Mouse (Mus musculus) ES-E14 (cell line): ENCODE measurements around the gene Cox6b1. TPM values are rescaled to one million over a fixed set of nuclear protein-coding genes. Genes with fewer than 3 reads are reported as not detected.

Experiments used
- DNase-seq: peaks from one replicate; pipeline ENCODE4 v3.0.0-alpha.2; 2013; ENCODE audit warnings: low read depth, low spot score
- H3K27ac ChIP-seq: 2 replicates; pipeline ENCODE4 v1.5.1; 2012; ENCODE audit warnings: low read depth, mild to moderate bottlenecking, low read length, moderate library complexity, mixed read lengths; ENCODE audit not compliant: poor library complexity, insufficient read depth, severe bottlenecking
- H3K36me3 ChIP-seq: 2 replicates; pipeline ENCODE4 v1.6.1; 2012; ENCODE audit warnings: mild to moderate bottlenecking, low read length, moderate library complexity, mixed read lengths; ENCODE audit not compliant: control insufficient read depth, poor library complexity, insufficient read depth, severe bottlenecking
- H3K4me1 ChIP-seq, 2 experiments: fragments of 150-350 bp in 1 of 2; sonication (generic) in 1 of 2; 2 replicates each; pipeline ENCODE4 v1.6.1; 2012; ENCODE audit warnings: low read length in 2 of 2, mild to moderate bottlenecking in 1 of 2, mixed read lengths in 1 of 2; ENCODE audit not compliant: control insufficient read depth in 2 of 2, insufficient read depth in 2 of 2, poor library complexity in 1 of 2
- H3K4me3 ChIP-seq, 2 experiments: fragments of 150-350 bp in 1 of 2; sonication (generic) in 1 of 2; 2 replicates each; pipeline ENCODE4 v1.5.1; 2012; ENCODE audit warnings: low read length in 2 of 2, low read depth in 1 of 2, mild to moderate bottlenecking in 1 of 2, mixed read lengths in 1 of 2; ENCODE audit not compliant: insufficient read depth in 1 of 2, poor library complexity in 1 of 2, severe bottlenecking in 1 of 2
- H3K9ac ChIP-seq: 2 replicates; pipeline ENCODE4 v1.6.1; 2012; ENCODE audit warnings: low read depth, mild to moderate bottlenecking, low read length, mixed read lengths; ENCODE audit not compliant: poor library complexity, insufficient read depth, severe bottlenecking
- H3K9me3 ChIP-seq: fragments of 150-350 bp; sonication (generic); 2 replicates; pipeline ENCODE4 v1.6.1; 2012; ENCODE audit warnings: low read depth, mild to moderate bottlenecking, low read length; ENCODE audit not compliant: control insufficient read depth, insufficient read depth
- CHD2 ChIP-seq: IDR thresholded peaks from 2 replicates; pipeline ENCODE4 v1.6.1; 2014; ENCODE audit warnings: mild to moderate bottlenecking, low read depth, low read length, inconsistent platforms
- HCFC1 ChIP-seq: IDR thresholded peaks from 2 replicates; pipeline ENCODE4 v1.6.1; 2012; ENCODE audit warnings: low read length, inconsistent platforms, borderline replicate concordance; ENCODE audit not compliant: insufficient read depth
- MAFK ChIP-seq: IDR thresholded peaks from 2 replicates; pipeline ENCODE4 v1.6.1; 2014; ENCODE audit warnings: mild to moderate bottlenecking, low read depth, low read length, inconsistent platforms; ENCODE audit not compliant: insufficient read depth
- ZC3H11A ChIP-seq: IDR thresholded peaks from 2 replicates; pipeline ENCODE4 v1.6.1; 2012; ENCODE audit warnings: low read depth, mild to moderate bottlenecking, inconsistent platforms, low read length, borderline replicate concordance
- ZNF384 ChIP-seq: IDR thresholded peaks from 2 replicates; pipeline ENCODE4 v1.6.1; 2012; ENCODE audit warnings: low read depth, low read length, inconsistent platforms
- in situ Hi-C, 2 experiments: fragments of 600-800 bp; cut with MboI; formaldehyde crosslinking; loops; one replicate each; pipeline ENCODE4 v1.15.1; 2025; ENCODE audit warnings: low sequenced_read_pairs in 2 of 2, inconsistent platforms in 1 of 2; ENCODE audit not compliant: unreplicated experiment in 2 of 2
- total RNA-seq: library from RNA; depleted of rRNA; stranded (reverse); fragments of 300-350 nt; gene quantifications from 2 replicates; pipeline ENCODE4 v1.2.3, GENCODE M21; 2012

Cox6b1 gene
- total RNA-seq, 1 experiment: 478 TPM

GRCm38 (mm10) chr7:30600651-30601050 is 25.3 kb downstream of the Cox6b1 start:
- Histone ChIP-seq H3K9ac (peak overlapping the region; percentile 33; the same call in 1 of the 2 replicates), H3K9me3 (no peaks in the 10 kb centered on the region), H3K27ac (peak overlapping the region; percentile 54), H3K36me3 (no peaks in the 10 kb centered on the region), H3K4me1 (peaks cover 8 to 22% of the 10 kb centered on the region in 2 experiments), H3K4me3 (0 out of 4 replicates have a peak overlapping the region, but pooled peaks of 1 of the 2 experiments have one; percentile 43)
- in situ Hi-C loops: no loop called here
- no peak for TF ChIP-seq ZNF384
- TF ChIP-seq HCFC1: no peak
- TF ChIP-seq ZC3H11A: no peak
- TF ChIP-seq CHD2: no peak
- no peak for TF ChIP-seq MAFK
- DNase-seq: no peak

GRCm38 (mm10) chr7:30599933-30600353 is 26.0 kb downstream of the Cox6b1 start:
- Histone ChIP-seq H3K36me3 (no peaks in the 10 kb centered on the region), H3K9ac (peak overlapping the region; percentile 33; the same call in 1 of the 2 replicates), H3K4me1 (peaks cover 8 to 23% of the 10 kb centered on the region in 2 experiments), H3K27ac (peak overlapping the region; percentile 54; the same call in 1 of the 2 replicates), H3K9me3 (no peaks in the 10 kb centered on the region), H3K4me3 (peak overlapping the region; percentile 5 to 43; a peak in 2 of 4 replicates)
- DNase-seq: peak; percentile 88
- in situ Hi-C loops: no loop called here
- no peak for TF ChIP-seq ZNF384
- no peak; the same call in 1 of the 2 replicates for TF ChIP-seq HCFC1
- TF ChIP-seq MAFK: 0 out of 2 replicates have a peak, but pooled peaks have one; percentile 29
- TF ChIP-seq CHD2: peak; percentile 82; the same call in 1 of the 2 replicates
- no peak for TF ChIP-seq ZC3H11A

GRCm38 (mm10) chr7:30598786-30599185 is 27.2 kb downstream of the Cox6b1 start, which contains the start of gene Zbtb32:
Gene Zbtb32, minus strand, starts transcription at chr7:30598909.
- Histone ChIP-seq H3K4me3 (peak within 1 kb of the TSS; percentile 5 to 23; a peak in 1 of 4 replicates), H3K9me3 (no peaks in the 10 kb centered on the region), H3K4me1 (peaks cover 8 to 25% of the 10 kb centered on the region in 2 experiments), H3K36me3 (no peaks in the 10 kb centered on the region), H3K9ac (peak within 1 kb of the TSS; percentile 4; the same call in 1 of the 2 replicates), H3K27ac (no peak within 1 kb of the TSS)
- TF ChIP-seq CHD2 (peak; percentile 85), HCFC1 (no peak)
- in situ Hi-C loops: no loop called here
- no peak for DNase-seq

GRCm38 (mm10) chr7:30596811-30597210 is 29.1 kb downstream of the Cox6b1 start:
- H3K4me1 ChIP-seq: peaks cover 4 to 24% of the 10 kb centered on the region in 2 experiments
- in situ Hi-C loops: no loop called here
- H3K36me3 ChIP-seq: no peaks in the 10 kb centered on the region
- no peaks in the 10 kb centered on the region for H3K9me3 ChIP-seq
- no peak overlapping the region for H3K4me3 ChIP-seq
- H3K27ac ChIP-seq: no peak overlapping the region
- TF ChIP-seq ZNF384: no peak
- no peak for TF ChIP-seq HCFC1
- no peak for TF ChIP-seq CHD2
- TF ChIP-seq MAFK: no peak
- TF ChIP-seq ZC3H11A: no peak
- H3K9ac ChIP-seq: no peak overlapping the region
- no peak for DNase-seq

- H3K27ac ChIP-seq: no peak overlapping the region
- peaks cover 4 to 27% of the 10 kb centered on the region in 2 experiments for H3K4me1 ChIP-seq
- no peak overlapping the region for H3K4me3 ChIP-seq
- TF ChIP-seq CHD2 (no peak), ZC3H11A (no peak), ZNF384 (no peak), HCFC1 (no peak), MAFK (no peak)
- no peak overlapping the region for H3K9ac ChIP-seq
- in situ Hi-C loops: no loop called here
- no peaks in the 10 kb centered on the region for H3K36me3 ChIP-seq
- DNase-seq: no peak
- H3K9me3 ChIP-seq: no peaks in the 10 kb centered on the region
Measured at GRCm38 (mm10) chr7:30596093-30596492, 29.9 kb downstream of the Cox6b1 start.
